Mouse (Mus musculus): Measurements from ENCODE around the gene Gsap. TPM values are rescaled to one million over a fixed set of nuclear protein-coding genes. Genes with fewer than 3 reads are reported as not detected.
"Not testable (repeated sequence)": the region's sequence is repeated elsewhere in the genome, so short reads cannot be mapped to it uniquely, and the experiment has no call there.

Gsap gene
- polyA plus RNA-seq, 1 experiment from 2014 or later = 2.0 TPM

DNA sequence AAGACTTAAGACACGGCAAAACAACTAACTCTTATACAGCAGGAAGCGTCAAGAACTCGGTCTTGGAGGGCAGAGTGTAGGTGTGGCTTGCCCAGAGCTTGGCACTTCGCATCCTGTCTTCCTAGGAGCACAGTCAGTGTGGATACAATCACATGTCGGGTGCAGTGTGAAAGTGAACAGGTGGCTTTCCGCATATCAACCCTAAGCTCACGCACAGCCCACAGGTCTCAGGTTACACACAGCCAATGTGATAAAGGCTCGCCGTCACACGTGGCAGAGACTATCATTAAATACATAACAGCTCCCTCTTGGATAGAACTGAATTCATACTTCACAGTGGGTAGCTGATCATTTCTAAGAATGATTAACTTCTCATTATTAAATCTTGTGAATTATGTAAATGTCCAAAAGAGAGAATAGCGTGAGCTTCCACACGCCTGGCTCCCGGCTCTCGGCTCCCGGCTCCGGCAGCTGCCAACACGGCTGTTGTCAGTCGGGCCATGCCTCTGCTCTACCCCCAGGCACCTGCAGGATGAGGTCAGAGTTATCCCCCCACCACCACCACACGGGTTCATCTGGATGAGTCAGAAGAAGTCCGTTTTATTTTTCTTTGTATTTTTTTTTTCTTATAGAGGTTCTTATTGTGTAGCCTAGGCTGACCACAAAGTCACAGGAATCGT is 113.2 kb downstream of the Gsap start:
- WGBS = 66% methylated on average over 21 of the region's 21 CpGs

DNA sequence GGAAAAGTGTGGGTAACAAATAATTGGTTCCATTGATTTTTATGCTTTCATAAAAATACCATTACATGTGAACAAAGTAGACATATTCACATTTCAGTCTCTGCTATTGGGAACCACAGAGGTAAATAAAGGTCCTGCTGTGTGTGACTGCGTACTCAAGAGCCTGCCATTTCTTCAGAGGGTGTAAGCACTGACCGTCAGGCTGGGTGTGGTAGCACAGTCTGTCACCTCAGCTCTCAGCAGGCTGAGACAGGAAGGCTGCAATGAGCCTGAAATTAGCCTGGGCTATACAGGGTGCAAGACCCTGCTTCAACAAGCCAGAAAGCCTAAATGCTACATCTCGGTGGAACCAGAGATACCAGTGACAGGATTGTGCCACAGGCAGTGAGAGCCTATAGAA is 114.0 kb downstream of the Gsap start:
- Histone ChIP-seq H3K9ac (no peak overlapping the region), H3K4me1 (peaks cover 5% of the 10 kb centered on the region; the same call in 1 of the 2 replicates), H3K9me3 (replicated peaks) (no peaks in the 10 kb centered on the region), H3K36me3 (no peaks in the 10 kb centered on the region), H3K4me2 (no peak overlapping the region), H3K4me3 (replicated peaks) (no peak overlapping the region), H3K27ac (no peak overlapping the region), H3K27me3 (no peaks in the 10 kb centered on the region)
- ATAC-seq (replicated peaks; ENCODE audit: low FRiP score) = no peak
- WGBS = 94% methylated on average over 3 of the region's 3 CpGs

More for the DNA sequence above, 113.2 kb downstream of the Gsap start:
- no peak overlapping the region for H3K27ac ChIP-seq
- H3K4me1 ChIP-seq = no peaks in the 10 kb centered on the region
- no peaks in the 10 kb centered on the region for H3K27me3 ChIP-seq
- no peak overlapping the region for H3K4me2 ChIP-seq
- no peak for ATAC-seq (replicated peaks; ENCODE audit: low FRiP score)
- H3K36me3 ChIP-seq = no peaks in the 10 kb centered on the region
- no peak overlapping the region for H3K4me3 ChIP-seq (replicated peaks)
- H3K9me3 ChIP-seq (replicated peaks) = no peaks in the 10 kb centered on the region
- no peak overlapping the region for H3K9ac ChIP-seq

DNA sequence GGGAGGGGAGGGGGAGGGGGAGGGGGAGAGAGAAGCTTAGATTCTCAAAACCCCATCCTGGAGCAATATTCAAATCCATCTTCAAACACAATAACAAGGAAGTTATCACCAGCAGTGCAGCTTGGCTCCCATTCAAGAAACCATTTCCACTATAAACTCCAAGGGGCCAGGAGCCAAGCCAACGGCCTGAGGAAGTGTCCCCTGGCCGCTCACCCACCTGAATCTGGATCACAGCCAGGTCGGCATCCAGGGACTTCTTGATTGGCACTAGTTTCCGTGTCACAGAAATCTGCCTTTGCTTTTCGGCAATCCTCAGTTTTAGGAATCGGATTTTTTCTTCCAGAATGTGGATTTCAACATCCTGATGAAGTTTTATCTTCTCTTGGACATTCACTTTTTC is 115.0 kb downstream of the Gsap start:
- Histone ChIP-seq H3K4me3 (replicated peaks) (no peak overlapping the region), H3K36me3 (no peaks in the 10 kb centered on the region)

DNA sequence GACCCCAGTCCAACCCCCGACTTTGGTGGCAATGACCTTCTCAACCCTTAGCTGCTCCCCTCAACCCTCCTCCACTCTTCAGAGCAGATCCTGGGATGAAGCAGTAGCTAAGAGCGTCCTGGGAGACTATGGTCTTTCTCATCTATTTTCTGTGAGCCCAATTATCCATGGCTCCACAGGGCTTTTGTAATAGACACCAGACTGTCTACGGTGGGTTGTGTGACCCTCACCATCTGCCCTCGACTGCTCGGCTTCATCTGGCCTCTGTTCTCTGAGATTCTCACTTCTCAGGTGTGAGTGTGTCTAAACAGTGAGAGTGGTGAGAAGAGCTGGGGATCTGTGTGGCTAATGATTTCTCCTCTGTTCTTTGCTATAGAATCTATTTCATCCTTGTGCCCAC is 121.1 kb downstream of the Gsap start:
- H3K9ac ChIP-seq = no peak overlapping the region
- H3K4me3 ChIP-seq (replicated peaks) = no peak overlapping the region
- H3K27ac ChIP-seq = no peak overlapping the region
- no peaks in the 10 kb centered on the region for H3K27me3 ChIP-seq
- no peaks in the 10 kb centered on the region for H3K36me3 ChIP-seq
- 64% methylated on average over 5 of the region's 5 CpGs for WGBS
- no peaks in the 10 kb centered on the region for H3K9me3 ChIP-seq (replicated peaks)
- H3K4me1 ChIP-seq = peaks cover 5% of the 10 kb centered on the region; the same call in 1 of the 2 replicates
- H3K4me2 ChIP-seq = no peak overlapping the region
- no peak for ATAC-seq (replicated peaks; ENCODE audit: low FRiP score)

More for the DNA sequence above, 115.0 kb downstream of the Gsap start:
- Histone ChIP-seq H3K9ac (no peak overlapping the region), H3K27ac (no peak overlapping the region), H3K9me3 (replicated peaks) (no peaks in the 10 kb centered on the region), H3K4me1 (peaks cover 5% of the 10 kb centered on the region; the same call in 1 of the 2 replicates), H3K4me2 (no peak overlapping the region), H3K27me3 (no peaks in the 10 kb centered on the region)
- WGBS = 61% methylated on average over 6 of the region's 6 CpGs
- ATAC-seq (replicated peaks; ENCODE audit: low FRiP score) = no peak

DNA sequence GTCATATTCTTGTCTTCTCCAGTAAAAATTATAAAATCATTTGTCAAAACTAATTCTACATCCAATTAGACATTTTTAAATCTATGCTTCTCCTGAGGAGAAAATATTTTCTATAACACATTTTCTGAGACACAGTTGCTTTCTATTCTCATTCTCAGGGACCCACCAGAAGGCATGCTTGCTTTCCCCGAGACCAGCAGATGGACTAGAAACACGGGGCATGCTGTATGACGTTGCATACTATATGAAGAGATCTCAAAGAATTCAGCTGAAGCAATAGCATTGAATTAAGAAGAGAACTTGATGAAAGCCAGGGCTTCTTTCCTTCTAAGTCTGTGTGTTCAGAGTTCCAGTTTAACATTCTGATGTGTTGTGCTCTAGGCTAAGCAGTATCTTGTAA is 128.6 kb downstream of the Gsap start:
- no peak overlapping the region for H3K27ac ChIP-seq
- no peak overlapping the region for H3K4me3 ChIP-seq (replicated peaks)
- H3K36me3 ChIP-seq = no peaks in the 10 kb centered on the region
- no peaks in the 10 kb centered on the region for H3K27me3 ChIP-seq
- 92% methylated on average over 3 of the region's 3 CpGs for WGBS
- H3K4me2 ChIP-seq = no peak overlapping the region
- H3K9ac ChIP-seq = no peak overlapping the region
- no peaks in the 10 kb centered on the region for H3K9me3 ChIP-seq (replicated peaks)
- ATAC-seq (replicated peaks; ENCODE audit: low FRiP score) = no peak
- no peaks in the 10 kb centered on the region for H3K4me1 ChIP-seq

DNA sequence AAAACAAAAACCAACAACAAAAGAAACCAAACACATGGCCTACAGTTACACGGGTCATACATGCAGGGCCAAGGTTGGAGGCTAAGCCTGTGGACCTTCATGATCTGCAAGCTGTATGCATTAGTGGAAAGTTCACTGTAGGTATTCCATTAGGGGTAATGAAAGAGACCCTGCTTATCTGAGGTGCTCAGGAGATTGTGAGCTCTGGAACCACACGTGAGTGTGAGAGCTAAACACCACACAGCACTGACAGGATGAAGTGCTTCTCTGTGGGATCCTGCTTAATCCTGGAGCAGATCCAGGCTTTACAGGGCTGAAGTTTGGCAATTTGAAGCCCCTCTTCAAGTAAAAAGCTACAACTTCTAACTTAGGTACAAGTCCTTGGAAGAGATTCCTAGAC is 134.1 kb downstream of the Gsap start:
- Histone ChIP-seq H3K36me3 (no peaks in the 10 kb centered on the region), H3K27me3 (no peaks in the 10 kb centered on the region), H3K4me3 (replicated peaks) (no peak overlapping the region), H3K9ac (no peak overlapping the region), H3K4me1 (no peaks in the 10 kb centered on the region), H3K9me3 (replicated peaks) (no peaks in the 10 kb centered on the region), H3K27ac (no peak overlapping the region), H3K4me2 (no peak overlapping the region)
- no peak for ATAC-seq (replicated peaks; ENCODE audit: low FRiP score)
- 88% methylated on average over 2 of the region's 2 CpGs for WGBS

DNA sequence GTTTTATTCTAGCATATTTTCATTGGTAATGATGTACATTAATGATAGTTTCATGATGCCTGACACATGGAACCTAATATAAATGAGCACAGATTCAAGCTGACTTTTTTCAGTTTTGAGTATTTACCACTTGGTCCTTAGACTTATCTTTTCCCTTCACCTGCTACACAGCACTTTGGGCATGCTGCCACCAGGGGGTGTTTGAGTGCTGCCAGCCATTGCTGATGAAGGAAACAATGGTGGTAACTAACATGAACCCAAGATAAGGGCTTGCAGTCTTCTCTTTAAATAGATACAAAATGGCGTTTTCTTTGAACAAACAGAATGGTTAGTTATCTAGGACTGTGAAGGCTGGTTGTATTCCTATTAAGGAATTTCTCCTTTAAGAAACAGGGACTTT is 140.4 kb downstream of the Gsap start:
- Histone ChIP-seq H3K4me1 (0 out of 2 replicates have a peak, but pooled peaks cover 7% of the 10 kb centered on the region), H3K36me3 (no peaks in the 10 kb centered on the region), H3K4me2 (no peak overlapping the region), H3K27ac (no peak overlapping the region), H3K9ac (no peak overlapping the region), H3K4me3 (replicated peaks) (no peak overlapping the region), H3K9me3 (replicated peaks) (no peaks in the 10 kb centered on the region), H3K27me3 (no peaks in the 10 kb centered on the region)
- no peak for ATAC-seq (replicated peaks; ENCODE audit: low FRiP score)
- WGBS = 43% methylated on average over 1 of the region's 1 CpGs

DNA sequence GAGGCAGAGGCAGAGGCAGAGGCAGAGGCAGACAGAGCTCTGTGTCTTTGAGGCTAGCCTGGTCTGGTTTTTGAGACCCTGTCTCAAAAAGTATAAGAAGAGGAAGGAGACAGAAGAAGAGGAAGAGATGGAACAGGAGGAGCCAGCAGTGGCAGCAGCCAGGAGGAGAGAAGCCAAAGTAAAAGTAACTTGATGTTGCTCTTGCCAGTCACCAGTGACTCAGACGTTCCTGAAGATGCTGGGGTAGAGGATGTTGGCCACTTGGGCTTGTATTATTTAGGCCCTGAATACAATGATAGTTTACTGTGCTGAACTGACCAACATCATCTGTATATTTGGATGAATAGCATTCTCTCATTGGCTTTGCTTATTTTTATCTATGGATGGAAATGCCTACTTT is 142.5 kb downstream of the Gsap start:
- Histone ChIP-seq H3K9ac (no peak overlapping the region), H3K36me3 (no peaks in the 10 kb centered on the region), H3K4me1 (0 out of 2 replicates have a peak, but pooled peaks cover 7% of the 10 kb centered on the region), H3K9me3 (replicated peaks) (no peaks in the 10 kb centered on the region), H3K4me2 (no peak overlapping the region), H3K27me3 (no peaks in the 10 kb centered on the region), H3K4me3 (replicated peaks) (no peak overlapping the region), H3K27ac (no peak overlapping the region)
- WGBS = 90% methylated on average over 1 of the region's 1 CpGs
- no peak for ATAC-seq (replicated peaks; ENCODE audit: low FRiP score)

DNA sequence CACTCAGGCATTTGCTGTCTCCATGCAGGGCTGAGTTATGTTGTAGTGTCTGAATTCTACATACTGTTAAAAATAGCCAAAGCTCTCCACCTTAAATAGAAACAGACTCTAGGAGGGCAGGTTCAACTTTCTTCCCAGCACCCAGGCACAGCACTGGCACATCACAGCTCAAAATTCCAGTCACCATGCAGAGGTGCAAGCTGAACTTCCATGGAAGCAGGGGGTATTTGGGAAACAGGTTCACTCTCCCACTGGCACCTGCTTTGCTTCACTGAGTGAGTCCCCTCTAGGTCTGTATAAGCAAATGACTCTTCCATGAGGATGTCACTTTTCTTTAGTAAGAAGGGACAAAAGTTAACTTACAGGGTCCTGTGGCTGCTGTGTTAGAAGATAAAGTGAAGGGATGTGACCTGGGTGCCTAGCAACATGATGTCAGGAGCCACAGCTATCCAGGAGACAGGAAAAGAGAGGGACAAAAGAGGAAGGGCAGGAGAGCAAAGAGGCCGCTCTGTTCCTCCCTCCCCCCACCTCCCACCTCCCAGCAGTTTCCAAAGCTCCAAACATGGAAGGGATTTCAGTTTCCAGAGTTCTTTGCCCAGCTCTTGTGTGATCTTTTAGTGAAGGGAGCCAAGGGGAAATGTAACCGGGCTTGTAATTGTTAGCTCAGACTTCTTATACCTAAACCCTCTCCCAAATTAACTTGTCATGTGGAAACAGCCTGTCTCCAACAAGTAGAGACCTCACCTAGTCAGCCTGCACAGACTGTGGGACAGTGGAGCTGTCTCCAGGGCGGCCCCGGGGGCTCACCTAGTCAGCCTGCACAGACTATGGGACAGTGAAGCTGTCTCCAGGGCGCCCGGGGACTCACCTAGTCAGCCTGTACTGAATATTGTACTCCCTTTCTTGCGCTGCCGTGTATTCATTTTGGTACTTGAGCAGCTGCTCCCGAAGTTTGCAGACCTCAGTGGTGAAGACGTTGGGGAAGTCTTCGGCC is 143.9 kb downstream of the Gsap start:
- no peak overlapping the region for H3K27ac ChIP-seq
- H3K27me3 ChIP-seq = no peaks in the 10 kb centered on the region
- no peaks in the 10 kb centered on the region for H3K36me3 ChIP-seq
- H3K4me2 ChIP-seq = no peak overlapping the region
- H3K9ac ChIP-seq = no peak overlapping the region
- 0 out of 2 replicates have a peak, but pooled peaks cover 7% of the 10 kb centered on the region for H3K4me1 ChIP-seq
- H3K4me3 ChIP-seq (replicated peaks) = no peak overlapping the region
- ATAC-seq (replicated peaks; ENCODE audit: low FRiP score) = no peak
- 58% methylated on average over 11 of the region's 11 CpGs for WGBS
- no peaks in the 10 kb centered on the region; the same call in 1 of the 2 replicates for H3K9me3 ChIP-seq (replicated peaks)

DNA sequence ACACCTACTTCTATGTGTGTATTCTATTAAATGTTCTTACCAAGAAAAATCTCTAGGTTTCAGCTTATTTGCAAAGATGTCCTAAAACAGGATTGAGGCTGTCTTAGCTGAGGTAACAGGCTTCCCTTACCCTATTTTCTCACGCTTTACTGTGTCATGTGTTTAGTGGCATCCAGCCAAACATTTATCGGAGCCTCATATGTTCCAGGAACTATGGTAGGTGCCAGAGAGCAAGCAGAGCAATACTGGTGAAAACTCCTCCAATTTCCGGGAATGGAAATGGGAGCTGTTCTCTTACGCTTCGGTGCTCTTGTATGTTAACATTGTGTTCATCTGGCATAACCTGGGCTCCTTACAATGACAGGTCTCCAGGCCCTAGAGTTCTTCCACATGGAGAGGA is 145.6 kb downstream of the Gsap start:
- WGBS = 52% methylated on average over 5 of the region's 5 CpGs
- Histone ChIP-seq H3K9me3 (replicated peaks) (no peaks in the 10 kb centered on the region; the same call in 1 of the 2 replicates), H3K27me3 (no peaks in the 10 kb centered on the region), H3K4me3 (replicated peaks) (no peak overlapping the region), H3K9ac (no peak overlapping the region), H3K36me3 (no peaks in the 10 kb centered on the region), H3K27ac (0 out of 2 replicates have a peak overlapping the region, but pooled peaks have one; percentile 24), H3K4me1 (0 out of 2 replicates have a peak, but pooled peaks cover 7% of the 10 kb centered on the region), H3K4me2 (no peak overlapping the region)
- peak; percentile 56; the same call in 1 of the 2 replicates for ATAC-seq (replicated peaks; ENCODE audit: low FRiP score)

DNA sequence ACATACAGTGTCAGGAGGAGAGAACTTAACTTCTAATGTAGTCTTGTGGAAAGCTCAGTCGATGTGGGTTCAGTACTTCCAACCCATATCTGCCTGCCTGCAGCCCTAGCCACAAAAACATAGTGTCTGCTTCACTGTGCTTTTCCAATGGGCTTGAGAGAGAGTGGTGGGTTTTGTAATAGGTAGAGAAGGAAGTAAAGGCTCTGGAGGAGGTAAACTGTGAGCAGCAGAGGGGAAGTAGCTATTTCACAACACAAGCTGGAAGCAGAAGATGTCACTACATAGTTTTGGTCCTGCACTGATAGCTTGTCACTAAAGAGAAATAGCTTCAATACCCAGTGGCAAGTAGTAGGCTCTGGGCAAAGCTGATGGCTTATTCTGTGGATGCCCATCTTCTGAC is 146.1 kb downstream of the Gsap start:
- Histone ChIP-seq H3K4me3 (replicated peaks) (no peak overlapping the region), H3K27ac (0 out of 2 replicates have a peak overlapping the region, but pooled peaks have one; percentile 24), H3K9me3 (replicated peaks) (no peaks in the 10 kb centered on the region; the same call in 1 of the 2 replicates), H3K36me3 (no peaks in the 10 kb centered on the region), H3K9ac (no peak overlapping the region), H3K27me3 (no peaks in the 10 kb centered on the region), H3K4me1 (0 out of 2 replicates have a peak, but pooled peaks cover 7% of the 10 kb centered on the region), H3K4me2 (no peak overlapping the region)
- ATAC-seq (replicated peaks; ENCODE audit: low FRiP score) = no peak
- 87% methylated on average over 1 of the region's 1 CpGs for WGBS

DNA sequence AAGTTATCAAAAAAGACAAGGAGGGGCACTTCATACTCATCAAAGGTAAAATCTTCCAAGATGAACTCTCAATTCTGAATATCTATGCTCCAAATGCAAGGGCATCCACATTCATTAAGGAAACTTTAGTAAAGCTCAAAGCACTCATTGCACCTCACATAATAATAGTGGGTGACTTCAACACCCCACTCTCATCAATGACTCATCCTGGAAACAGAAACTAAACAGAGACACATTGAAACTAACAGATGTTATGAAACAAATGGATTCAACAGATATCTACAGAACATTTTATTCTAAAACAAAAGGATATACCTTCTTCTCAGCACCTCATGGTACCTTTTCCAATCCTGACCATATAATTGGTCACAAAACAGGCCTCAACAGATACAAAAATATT is 156.2 kb downstream of the Gsap start:
- H3K4me2 ChIP-seq; ATAC-seq (replicated peaks; ENCODE audit: low FRiP score); H3K9me3 ChIP-seq (replicated peaks); H3K36me3 ChIP-seq; H3K4me1 ChIP-seq; H3K4me3 ChIP-seq (replicated peaks); H3K27me3 ChIP-seq; H3K9ac ChIP-seq; H3K27ac ChIP-seq: not testable (repeated sequence)

Data from kidney, embryonic 15.5 days (tissue).